In the genomic region with DNA sequence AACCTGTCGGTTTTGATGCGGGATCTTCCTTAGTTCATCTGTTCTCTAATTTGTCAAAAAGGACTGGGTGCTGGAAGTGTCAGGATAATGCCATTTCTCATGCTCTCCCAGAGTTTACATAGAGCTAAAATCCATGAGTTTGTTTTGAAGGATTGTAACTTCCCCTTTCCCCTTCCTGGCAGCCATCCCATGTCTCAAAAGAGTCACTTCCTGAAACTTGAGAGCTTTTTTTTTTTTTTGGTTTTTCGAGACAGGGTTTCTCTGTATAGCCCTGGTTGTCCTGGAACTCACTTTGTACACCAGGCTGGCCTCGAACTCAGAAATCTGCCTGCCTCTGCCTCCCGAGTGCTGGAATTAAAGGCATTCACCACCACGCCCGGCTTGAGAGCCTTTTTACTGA, we compare ENCODE assay signal across 7 mouse cellular contexts. TPM values are rescaled to one million over a fixed set of nuclear protein-coding genes. Genes with fewer than 3 reads are reported as not detected.
A peak's percentile ranks its signal among the peaks of the same experiment; 100 is the strongest.
DNase-seq lines count a peak whose midpoint lies in the region; ATAC-seq and TF ChIP-seq lines count a peak whose summit lies in the region.
"Not testable (repeated sequence)": the region's sequence is repeated elsewhere in the genome, so short reads cannot be mapped to it uniquely, and the experiment has no call there.

No protein-coding gene starts in this region.

- peak; percentile 88 for DNase-seq in adipocyte (ENCODE audit: low spot score)
- not testable (repeated sequence) for DNase-seq in gastrocnemius, adult 2 months
- DNase-seq in lung, postnatal 14 days: peak; percentile 42

- H3K4me1 ChIP-seq in heart, embryonic 14.5 days (ENCODE audit: control insufficient read depth in 2 of 2, insufficient read depth in 2 of 2, low read length in 2 of 2): peaks cover 3 to 11% of the 10 kb centered on the region in 2 experiments
- H3K4me1 ChIP-seq in intestine, embryonic 16.5 days (ENCODE audit: control insufficient read depth, insufficient read depth, low read length); liver, embryonic 15.5 days (replicated peaks); neural tube, embryonic 13.5 days (replicated peaks): not testable (repeated sequence)

- H3K27me3 ChIP-seq in heart, embryonic 14.5 days (ENCODE audit: control insufficient read depth, insufficient read depth, low read length); intestine, embryonic 16.5 days (replicated peaks; ENCODE audit: control insufficient read depth, insufficient read depth, low read length); liver, embryonic 15.5 days; neural tube, embryonic 13.5 days: not testable (repeated sequence)

- H3K9me3 ChIP-seq in heart, embryonic 14.5 days (ENCODE audit: control insufficient read depth, low read length); intestine, embryonic 16.5 days (ENCODE audit: control insufficient read depth, low read length); liver, embryonic 15.5 days (replicated peaks); neural tube, embryonic 13.5 days: not testable (repeated sequence)

- not testable (repeated sequence) for H3K36me3 ChIP-seq in heart, embryonic 14.5 days (ENCODE audit: control insufficient read depth, insufficient read depth, low read length); intestine, embryonic 16.5 days (ENCODE audit: control insufficient read depth, insufficient read depth, low read length); liver, embryonic 15.5 days (replicated peaks); neural tube, embryonic 13.5 days

- intact Hi-C loops in gastrocnemius, adult 2 months (cut with DNase I): not testable (repeated sequence)

- not testable (repeated sequence) for ATAC-seq in heart, embryonic 14.5 days (ENCODE audit: insufficient number of reproducible peaks, insufficient read depth, low FRiP score, low read depth); intestine, embryonic 16.5 days; liver, embryonic 15.5 days (ENCODE audit: insufficient read depth); neural tube, embryonic 13.5 days (ENCODE audit: low read depth)

- 69% methylated on average over 7 of the region's 7 CpGs for WGBS in heart, embryonic 14.5 days
- WGBS in intestine, embryonic 16.5 days: 70% methylated on average over 7 of the region's 7 CpGs
- 37% methylated on average over 7 of the region's 7 CpGs for WGBS in liver, embryonic 15.5 days (ENCODE audit: insufficient replicate concordance)
- 87% methylated on average over 7 of the region's 7 CpGs for WGBS in neural tube, embryonic 13.5 days

- peak overlapping the region; percentile 43; the same call in 1 of the 2 replicates for H3K27ac ChIP-seq in gastrocnemius, adult 2 months
- peak overlapping the region; percentile 61 to 77 for H3K27ac ChIP-seq in heart, embryonic 14.5 days (replicated peaks in 1 of 2; ENCODE audit: control insufficient read depth in 1 of 2, insufficient read depth in 1 of 2, low read depth in 2 of 2, low read length in 2 of 2)
- peak overlapping the region; percentile 14; the same call in 1 of the 2 replicates for H3K27ac ChIP-seq in intestine, embryonic 16.5 days (ENCODE audit: low read length)
- 0 out of 2 replicates have a peak overlapping the region, but pooled peaks have one; percentile 62 for H3K27ac ChIP-seq in liver, embryonic 15.5 days (replicated peaks)
- 0 out of 2 replicates have a peak overlapping the region, but pooled peaks have one; percentile 4 for H3K27ac ChIP-seq in neural tube, embryonic 13.5 days (replicated peaks)

- not testable (repeated sequence) for H3K9ac ChIP-seq in heart, embryonic 14.5 days (ENCODE audit: low read length); intestine, embryonic 16.5 days (ENCODE audit: low read depth, low read length); liver, embryonic 15.5 days; neural tube, embryonic 13.5 days

- peak overlapping the region; percentile 29 for H3K4me3 ChIP-seq in gastrocnemius, adult 2 months
- H3K4me3 ChIP-seq in heart, embryonic 14.5 days (ENCODE audit: control insufficient read depth in 1 of 2, insufficient read depth in 1 of 2, low read depth in 1 of 2, low read length in 2 of 2); intestine, embryonic 16.5 days (ENCODE audit: low read length); liver, embryonic 15.5 days (replicated peaks); neural tube, embryonic 13.5 days: not testable (repeated sequence)

- H3K4me2 ChIP-seq in heart, embryonic 14.5 days (ENCODE audit: low read length): peak overlapping the region; percentile 49; the same call in 1 of the 2 replicates
- not testable (repeated sequence) for H3K4me2 ChIP-seq in intestine, embryonic 16.5 days (ENCODE audit: low read depth, low read length); neural tube, embryonic 13.5 days
- peak overlapping the region; percentile 3; the same call in 1 of the 2 replicates for H3K4me2 ChIP-seq in liver, embryonic 15.5 days

- not testable (repeated sequence) for TF ChIP-seq CTCF in gastrocnemius, adult 2 months (IDR thresholded peaks at IDR 0.05)

RNA-seq across cellular contexts. Expression of gene Bach1, which starts 9.9 kb away (rescaled TPM):
- 10 to 100 TPM; 18.0 to 28.2 TPM for total RNA-seq in gastrocnemius, adult 2 months (2021)
- polyA plus RNA-seq in heart, embryonic 14.5 days (2014; fragmentation: Nextera tagmentation; extraction: Ambion mirVana): 7.8 and 11.8 TPM in 2 replicates
- polyA plus RNA-seq in intestine, embryonic 16.5 days (2015; fragmentation: Nextera tagmentation; extraction: Ambion mirVana): 16.6 and 18.2 TPM in 2 replicates
- 6.5 and 6.9 TPM in 2 replicates for polyA plus RNA-seq in liver, embryonic 15.5 days (2015; fragmentation: Nextera tagmentation; extraction: Ambion mirVana)
- 19.6 and 25.1 TPM in 2 replicates for polyA plus RNA-seq in neural tube, embryonic 13.5 days (2015; fragmentation: Nextera tagmentation; extraction: Ambion mirVana)

Comparison
In these comparisons a context has a peak if more than half of its experiments do, and no peak if none do; other contexts are left out.
1. H3K27ac ChIP-seq: peak in every context shown above with its lines; median percentile 69 in heart, embryonic 14.5 days; 62 in liver, embryonic 15.5 days; 43 in gastrocnemius, adult 2 months; 14 in intestine, embryonic 16.5 days; 4 in neural tube, embryonic 13.5 days.